Mouse (Mus musculus): Measurements from ENCODE around the gene Gpr62. TPM values are rescaled to one million over a fixed set of nuclear protein-coding genes. Genes with fewer than 3 reads are reported as not detected.

The Gpr62 gene
- polyA plus RNA-seq (2012; fragmentation: generic; extraction: Trizol), result under 1 TPM; 0.07 to 0.48 TPM

DNA sequence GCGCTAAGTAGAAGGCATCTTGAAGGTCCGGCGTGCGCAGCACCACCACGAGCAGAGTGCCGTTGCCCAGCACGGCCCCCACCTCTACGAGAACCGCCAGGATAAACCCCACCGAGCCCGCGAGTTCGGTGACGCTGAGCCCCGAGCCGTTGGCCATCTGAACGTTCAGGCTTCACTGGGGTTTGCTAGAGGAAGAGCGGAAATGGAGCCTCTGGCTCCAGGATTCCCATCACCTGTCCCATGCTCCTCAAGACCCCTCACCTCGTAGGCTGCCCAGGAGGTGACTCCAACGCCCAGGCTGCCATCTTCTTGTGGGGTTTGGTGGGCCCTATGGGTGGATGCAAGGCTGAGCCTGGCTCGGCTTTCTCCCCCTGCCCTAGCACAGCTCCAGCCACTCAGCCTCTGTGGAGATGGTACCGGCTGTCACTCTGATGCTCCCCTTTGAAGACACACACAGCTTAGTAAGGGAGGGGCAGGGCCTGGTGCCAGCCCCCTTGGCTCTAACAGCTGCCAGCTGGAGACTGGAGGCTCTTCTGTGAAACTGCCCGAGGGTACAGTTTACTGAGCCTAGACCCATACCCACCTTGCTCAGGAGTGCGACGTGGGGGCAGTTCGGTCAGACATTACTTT, at the start of gene Gpr62:
Gpr62 (minus strand) TSS at position 368 of the 630 bp plus-strand sequence.

DNA sequence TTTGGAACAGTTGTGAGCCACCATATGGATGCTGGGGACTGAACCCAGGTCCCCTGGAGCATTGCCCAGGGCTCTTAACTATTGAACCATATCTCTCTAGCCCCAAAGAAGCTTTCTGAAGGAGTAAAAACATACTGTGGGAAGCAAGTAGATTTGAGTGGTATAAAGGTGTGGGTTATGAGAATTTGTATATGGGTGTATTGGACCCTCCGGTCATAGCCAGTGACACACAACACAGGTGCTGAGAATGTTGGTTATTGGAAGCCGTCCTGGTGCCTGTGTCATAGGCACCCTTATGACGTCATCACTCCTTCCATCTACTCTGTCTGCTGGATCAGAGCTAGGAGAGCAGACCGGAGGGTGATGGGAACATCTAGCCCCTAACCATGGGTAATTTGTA, 48.5 kb upstream of the Gpr62 start, which contains the start of gene Iqcf5:
Iqcf5 (plus strand) TSS at position 301 of the 400 bp plus-strand sequence.

DNA sequence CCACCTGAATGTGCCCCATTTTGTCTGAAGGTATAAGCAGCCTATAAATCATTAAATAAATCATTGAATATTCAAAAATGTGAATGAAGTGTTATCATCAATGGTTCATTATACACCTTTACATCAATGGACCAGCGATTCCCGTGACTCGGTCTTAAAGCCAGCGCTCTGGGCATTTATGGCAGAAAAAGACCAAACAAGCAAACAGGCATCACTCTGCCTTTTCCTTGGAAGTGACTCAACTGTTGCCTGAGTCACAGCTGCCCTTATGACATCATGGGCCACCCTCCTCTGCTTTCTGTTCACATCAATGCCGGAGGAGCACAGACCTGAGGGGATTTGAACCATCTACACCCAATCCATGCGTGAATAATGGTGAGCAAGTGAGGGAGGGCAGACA, 33.9 kb upstream of the Gpr62 start, which contains the start of gene Iqcf1:
Iqcf1 (plus strand) TSS at position 301 of the 400 bp plus-strand sequence.

DNA sequence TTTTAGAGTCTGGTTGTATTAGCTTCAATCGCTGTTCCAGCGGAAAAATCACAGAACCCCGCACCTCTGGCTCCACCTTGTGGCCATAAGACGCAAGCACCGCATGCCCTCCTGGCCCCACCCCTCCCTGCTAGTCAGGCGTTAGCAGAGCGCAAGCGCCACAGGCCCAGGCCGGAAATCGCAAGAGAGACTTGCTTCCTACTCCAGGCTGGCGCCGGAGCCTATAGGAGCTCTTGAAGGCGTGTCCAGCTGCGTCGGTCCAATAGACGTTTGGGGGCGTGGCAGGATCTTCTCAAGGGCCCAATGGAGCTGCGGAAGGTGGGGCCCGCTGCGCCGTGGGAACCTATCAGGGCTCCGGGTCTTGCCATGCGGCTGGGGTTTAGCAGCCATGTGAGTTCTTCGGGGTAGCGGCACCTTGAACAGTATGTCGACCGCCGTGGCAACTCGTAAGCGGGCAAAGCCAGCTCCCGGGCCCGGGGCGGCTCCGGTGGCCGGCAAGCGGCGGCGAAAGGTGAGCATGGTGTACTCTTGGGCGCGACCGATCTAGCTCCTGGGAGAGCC, 11.3 kb upstream of the Gpr62 start, which contains the start of gene Parp3:
Parp3 (minus strand) TSS at position 26 of the 561 bp plus-strand sequence.

DNA sequence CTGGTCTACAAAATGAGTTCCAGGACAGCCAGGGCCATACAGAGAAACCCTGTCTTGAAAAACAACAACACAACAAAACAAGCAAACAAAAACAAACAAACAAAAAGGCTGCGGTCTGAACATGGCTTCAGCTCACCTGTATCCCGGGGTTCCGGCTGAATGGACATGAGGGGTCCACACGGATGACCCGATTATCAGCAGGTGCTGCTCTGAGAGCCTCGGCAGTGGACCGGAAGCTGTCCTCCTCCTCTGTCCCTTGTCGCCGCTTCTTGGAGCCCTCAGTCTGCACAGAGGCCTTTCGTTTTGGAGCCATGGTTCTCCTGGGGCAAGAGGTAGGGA, 9.9 kb upstream of the Gpr62 start, which contains the start of gene Rrp9:
Rrp9 (plus strand) TSS at position 301 of the 339 bp plus-strand sequence.

DNA sequence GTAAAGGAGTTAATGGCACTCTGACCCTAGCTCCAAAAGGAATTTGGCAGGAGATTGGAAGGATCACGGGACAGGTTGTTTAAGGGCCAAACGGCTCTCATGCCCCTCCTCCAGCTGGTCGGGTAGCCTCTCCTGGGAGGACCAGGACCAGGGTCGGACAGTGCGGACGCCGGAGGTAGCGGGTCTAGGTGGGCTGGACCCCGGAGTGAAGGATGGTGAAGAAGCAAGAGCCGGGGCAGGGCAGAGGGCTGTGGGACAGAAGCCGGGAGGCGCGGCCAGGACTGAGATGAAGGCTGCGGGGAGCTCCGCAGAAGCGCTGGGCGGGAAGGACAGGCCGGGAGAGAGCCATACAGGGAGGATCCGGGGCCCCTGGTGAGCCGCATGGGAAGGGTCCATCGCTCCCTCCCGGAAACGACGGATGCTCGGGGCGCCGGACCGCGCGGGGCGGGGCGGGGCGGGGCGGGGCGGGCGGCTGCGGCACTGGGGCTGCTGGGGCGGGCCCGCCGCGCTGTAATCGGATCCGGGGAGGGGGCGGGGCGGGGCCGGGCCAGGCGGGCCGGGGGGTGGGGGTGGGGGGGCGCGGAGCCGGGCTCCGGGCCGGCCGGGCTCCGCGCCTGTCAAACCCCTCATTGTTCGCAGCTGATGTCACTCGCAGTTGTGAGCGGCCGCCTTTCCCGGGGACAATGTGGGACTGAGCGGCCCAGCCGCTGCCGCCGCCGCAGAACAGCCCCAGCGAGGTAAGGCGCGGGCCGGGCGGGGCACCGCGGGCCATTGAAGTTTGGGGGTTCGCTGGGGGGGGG, 12.3 kb downstream of the Gpr62 start, which contains the start of gene Pcbp4:
Pcbp4 (plus strand) TSS at position 21 of the 800 bp plus-strand sequence.

DNA sequence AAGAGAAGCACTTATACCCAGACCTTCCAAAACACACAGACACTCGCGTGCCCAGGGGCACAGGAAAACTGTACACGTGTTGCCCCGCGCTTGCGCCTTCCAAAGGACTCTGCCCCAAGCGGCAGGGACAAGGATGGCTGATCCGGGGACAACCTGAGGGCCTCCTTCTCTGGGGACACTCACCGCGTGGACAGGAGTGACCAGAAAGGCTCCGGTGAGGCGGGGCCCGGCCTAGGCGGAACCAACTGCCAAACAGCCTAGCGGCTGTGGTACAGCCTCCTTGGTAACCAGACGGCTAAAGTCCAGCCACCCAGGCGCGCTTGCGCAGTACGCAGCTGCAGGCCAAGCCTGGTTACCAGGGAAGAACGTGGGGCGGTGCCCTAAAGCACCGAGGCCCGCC, 18.4 kb downstream of the Gpr62 start, which contains the start of the genes Abhd14b and Abhd14a:
Abhd14b (plus strand) TSS at position 112 of the 400 bp plus-strand sequence.
Abhd14a (minus strand) TSS at position 331 of the 400 bp plus-strand sequence.

DNA sequence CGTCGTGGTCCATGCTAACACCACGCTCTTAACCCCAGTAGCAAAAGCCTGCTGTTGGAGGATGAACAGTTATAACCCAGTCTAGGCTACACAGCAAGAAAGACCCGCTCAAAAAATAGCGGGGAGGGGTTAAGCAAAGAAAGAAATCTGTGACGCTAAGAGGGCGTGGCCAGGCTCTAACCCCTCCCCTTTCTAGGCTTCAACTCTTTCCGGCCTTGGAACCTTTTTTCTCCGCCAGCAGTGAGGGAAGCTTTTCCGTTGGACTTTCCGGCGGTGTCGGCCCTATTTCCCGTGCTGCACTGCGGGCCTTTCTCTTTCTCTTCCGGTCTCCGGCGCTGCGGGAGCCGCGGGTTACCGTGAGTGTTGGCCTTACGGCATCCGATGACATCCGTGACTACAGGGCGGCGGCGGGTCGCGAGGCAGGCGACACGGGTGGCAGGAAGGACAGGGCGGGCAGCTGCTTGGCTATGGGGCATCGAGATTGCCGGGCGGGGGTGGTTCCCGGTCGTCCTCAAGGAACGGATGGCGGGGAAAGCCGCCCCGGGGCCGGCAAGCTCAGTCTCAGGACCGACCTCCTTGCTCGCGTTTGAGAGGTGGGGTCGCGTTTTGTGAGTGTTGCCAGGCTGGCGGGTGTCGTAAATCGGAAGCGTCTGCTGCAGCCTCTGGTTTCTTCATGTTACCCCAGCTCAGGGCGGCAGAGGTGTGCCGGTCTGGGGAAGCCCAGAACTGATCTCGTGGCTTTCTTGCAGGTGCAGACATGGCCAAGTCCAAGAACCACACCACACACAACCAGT, 36.3 kb downstream of the Gpr62 start, which contains the start of gene Rpl29:
Rpl29 (plus strand) TSS at position 234 of the 794 bp plus-strand sequence.

Other genes starting within 250 kb of the Gpr62 start
- not detected for gene Tlr9, start 243.3 kb downstream of the Gpr62 start, polyA plus RNA-seq (2012; fragmentation: generic; extraction: Trizol)
- gene Alas1, start 217.3 kb downstream of the Gpr62 start, polyA plus RNA-seq (2012; fragmentation: generic; extraction: Trizol), result 10 to 100 TPM; 17.3 to 67.5 TPM
- 10 to 100 TPM; 16.9 to 35.1 TPM for gene Poc1a, start 184.9 kb downstream of the Gpr62 start, polyA plus RNA-seq (2012; fragmentation: generic; extraction: Trizol)
- gene Dusp7, start 97.3 kb downstream of the Gpr62 start, polyA plus RNA-seq (2012; fragmentation: generic; extraction: Trizol), result 10 to 100 TPM in 1 of 2 experiments, 1 to 10 TPM in 1; 2.0 to 12.1 TPM
- 100 to 1,000 TPM in 1 of 2 experiments, 10 to 100 TPM in 1; 59.4 to 106 TPM for gene Rpl29, start 36.5 kb downstream of the Gpr62 start, polyA plus RNA-seq (2012; fragmentation: generic; extraction: Trizol)
- gene Acy1, start 27.6 kb downstream of the Gpr62 start, polyA plus RNA-seq (2012; fragmentation: generic; extraction: Trizol), result 10 to 100 TPM; 20.4 to 31.4 TPM
- 10 to 100 TPM; 25.4 to 55.1 TPM for gene Abhd14b, start 18.5 kb downstream of the Gpr62 start, polyA plus RNA-seq (2012; fragmentation: generic; extraction: Trizol)
- 10 to 100 TPM; 20.7 to 21.6 TPM for gene Abhd14a, start 18.3 kb downstream of the Gpr62 start, polyA plus RNA-seq (2012; fragmentation: generic; extraction: Trizol)
- gene Pcbp4, start 12.6 kb downstream of the Gpr62 start, polyA plus RNA-seq (2012; fragmentation: generic; extraction: Trizol), result 100 to 1,000 TPM; 165 to 175 TPM
- 10 to 100 TPM; 21.0 to 95.0 TPM for gene Rrp9, start 10.0 kb upstream of the Gpr62 start, polyA plus RNA-seq (2012; fragmentation: generic; extraction: Trizol)
- 10 to 100 TPM in 1 of 2 experiments, 1 to 10 TPM in 1; 9.7 to 44.0 TPM for gene Parp3, start 11.0 kb upstream of the Gpr62 start, polyA plus RNA-seq (2012; fragmentation: generic; extraction: Trizol)
- under 1 TPM in 1 of 2 experiments, not detected in 1; 0.14 TPM for gene Iqcf1, start 34.0 kb upstream of the Gpr62 start, polyA plus RNA-seq (2012; fragmentation: generic; extraction: Trizol)
- gene Iqcf5, start 48.6 kb upstream of the Gpr62 start, polyA plus RNA-seq (2012; fragmentation: generic; extraction: Trizol), result under 1 TPM in 1 of 2 experiments, not detected in 1; 0.07 TPM
- not detected for gene Iqcf3, start 95.7 kb upstream of the Gpr62 start, polyA plus RNA-seq (2012; fragmentation: generic; extraction: Trizol)
- not detected for gene Iqcf4, start 105.1 kb upstream of the Gpr62 start, polyA plus RNA-seq (2012; fragmentation: generic; extraction: Trizol)
- not detected for gene Iqcf6, start 160.6 kb upstream of the Gpr62 start, polyA plus RNA-seq (2012; fragmentation: generic; extraction: Trizol)
- not detected for gene Grm2, start 190.1 kb upstream of the Gpr62 start, polyA plus RNA-seq (2012; fragmentation: generic; extraction: Trizol)
- gene Tex264, start 220.0 kb upstream of the Gpr62 start, polyA plus RNA-seq (2012; fragmentation: generic; extraction: Trizol), result 100 to 1,000 TPM; 117 to 130 TPM